ENCODE assay signal across 12 mouse cellular contexts in the genomic region with DNA sequence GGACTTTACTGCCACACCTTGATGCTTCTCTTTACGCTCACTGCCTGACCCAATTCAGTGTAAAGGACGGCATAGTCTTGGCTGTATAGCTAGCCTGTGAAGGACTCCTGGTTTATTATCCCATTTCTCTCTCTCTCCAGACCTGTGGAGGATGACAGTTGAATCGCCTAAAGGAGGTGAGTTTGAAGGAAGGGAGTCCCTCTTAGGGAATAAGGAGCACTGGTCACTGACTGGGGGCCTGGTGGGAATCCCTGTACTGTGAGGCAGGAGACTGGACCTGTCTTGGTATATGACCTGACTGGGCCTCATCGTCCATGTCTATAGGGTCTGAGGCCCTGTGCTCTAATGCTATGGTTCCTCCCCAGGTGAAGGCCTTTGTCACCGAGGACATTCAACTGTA. TPM values are rescaled to one million over a fixed set of nuclear protein-coding genes. Genes with fewer than 3 reads are reported as not detected.
DNase-seq lines count a peak whose midpoint lies in the region; ATAC-seq and TF ChIP-seq lines count a peak whose summit lies in the region.
"Had no signal": no experiment of that assay in that cellular context is flagged by ENCODE, and none has a peak within 500 bp of the region (broad histone marks: within the 10 kb centered on the region; RNA-seq: fewer than 3 reads in every experiment).

No protein-coding gene starts in this region.

- peak in 1 of 2 experiments; percentile 58 for DNase-seq in cerebellum, adult 2 months
- no peak for DNase-seq in cerebellum, adult 8-10 months
- DNase-seq in hindbrain, embryonic 14.5 days (ENCODE audit: low spot score), result no peak
- DNase-seq in hindbrain, embryonic 10.5 days (ENCODE audit: low spot score), result no peak
- no peak for DNase-seq in right cerebral cortex, adult 2 months (ENCODE audit: low spot score in 2 of 2)
- DNase-seq in adrenal gland, postnatal 4 days (ENCODE audit: low spot score in 2 of 2), result no peak
- DNase-seq: adrenal gland, adult 8-10 months; layer of hippocampus, postnatal 36 days had no signal

- TF ChIP-seq POLR2A in cerebellum, adult 2 months (IDR thresholded peaks at IDR 0.05; ENCODE audit: borderline replicate concordance, insufficient read depth, low read length), result no peak

- H3K4me1 ChIP-seq in cerebellum, adult 2 months (ENCODE audit: control insufficient read depth, insufficient read depth, low read length), result peaks cover 35% of the 10 kb centered on the region
- H3K4me1 ChIP-seq in hindbrain, embryonic 14.5 days (replicated peaks; ENCODE audit: control insufficient read depth, insufficient read depth, low read length), result peaks cover 24% of the 10 kb centered on the region
- peaks cover 37% of the 10 kb centered on the region for H3K4me1 ChIP-seq in hindbrain, embryonic 10.5 days (replicated peaks)
- peaks cover 55% of the 10 kb centered on the region for H3K4me1 ChIP-seq in E14TG2a.4 (replicated peaks; ENCODE audit: low read depth, low read length)
- H3K4me1 ChIP-seq in intestine, embryonic 15.5 days (replicated peaks), result peaks cover 23% of the 10 kb centered on the region

- H3K9me3 ChIP-seq in hindbrain, embryonic 14.5 days (ENCODE audit: control insufficient read depth, low read length), result no peaks in the 10 kb centered on the region
- no peaks in the 10 kb centered on the region for H3K9me3 ChIP-seq in hindbrain, embryonic 10.5 days
- no peaks in the 10 kb centered on the region for H3K9me3 ChIP-seq in E14TG2a.4 (ENCODE audit: low read length)
- H3K9me3 ChIP-seq in intestine, embryonic 15.5 days, result no peaks in the 10 kb centered on the region
- H3K9me3 ChIP-seq: liver, embryonic 15.5 days; midbrain, embryonic 12.5 days had no signal

- peak overlapping the region; percentile 82 for H3K4me2 ChIP-seq in hindbrain, embryonic 14.5 days (replicated peaks)
- H3K4me2 ChIP-seq in intestine, embryonic 15.5 days (replicated peaks), result peak overlapping the region; percentile 82

- no peaks in the 10 kb centered on the region for H3K27me3 ChIP-seq in cerebellum, adult 2 months (ENCODE audit: control insufficient read depth, insufficient read depth, low read length)
- peaks cover 27% of the 10 kb centered on the region for H3K27me3 ChIP-seq in hindbrain, embryonic 14.5 days (ENCODE audit: control insufficient read depth, insufficient read depth, low read length)
- H3K27me3 ChIP-seq in hindbrain, embryonic 10.5 days (ENCODE audit: insufficient read depth, poor library complexity, severe bottlenecking), result peaks cover 40% of the 10 kb centered on the region
- H3K27me3 ChIP-seq in E14TG2a.4 (ENCODE audit: insufficient read depth, low read length), result peaks cover 58% of the 10 kb centered on the region
- no peaks in the 10 kb centered on the region for H3K27me3 ChIP-seq in intestine, embryonic 15.5 days (replicated peaks)

- no peak for ATAC-seq in hindbrain, embryonic 14.5 days (ENCODE audit: low FRiP score)
- ATAC-seq in intestine, embryonic 15.5 days, result no peak

- no peaks in the 10 kb centered on the region for H3K36me3 ChIP-seq in hindbrain, embryonic 14.5 days (replicated peaks; ENCODE audit: control insufficient read depth, insufficient read depth)
- H3K36me3 ChIP-seq in hindbrain, embryonic 10.5 days, result peaks cover 17% of the 10 kb centered on the region
- peaks cover 27% of the 10 kb centered on the region for H3K36me3 ChIP-seq in E14TG2a.4 (ENCODE audit: insufficient read depth, low read length)
- H3K36me3 ChIP-seq in intestine, embryonic 15.5 days, result peaks cover 7% of the 10 kb centered on the region
- H3K36me3 ChIP-seq: liver, embryonic 15.5 days; midbrain, embryonic 12.5 days had no signal

- H3K9ac ChIP-seq in hindbrain, embryonic 14.5 days, result no peak overlapping the region
- peak overlapping the region; percentile 61; the same call in 1 of the 2 replicates for H3K9ac ChIP-seq in intestine, embryonic 15.5 days
- H3K9ac ChIP-seq: liver, embryonic 15.5 days had no signal

- no peak for TF ChIP-seq CTCF in cerebellum, adult 2 months (IDR thresholded peaks at IDR 0.05; ENCODE audit: borderline replicate concordance, insufficient read depth, low read depth, low read length)
- TF ChIP-seq CTCF in E14TG2a.4 (conservative IDR thresholded peaks at IDR 0.05; ENCODE audit: low read length), result no peak

- peak overlapping the region; percentile 93 for H3K27ac ChIP-seq in cerebellum, adult 2 months (ENCODE audit: insufficient read depth, low read length)
- H3K27ac ChIP-seq in hindbrain, embryonic 14.5 days, result no peak overlapping the region
- H3K27ac ChIP-seq in hindbrain, embryonic 10.5 days, result no peak overlapping the region
- H3K27ac ChIP-seq in intestine, embryonic 15.5 days, result no peak overlapping the region
- H3K27ac ChIP-seq: liver, embryonic 15.5 days; midbrain, embryonic 12.5 days had no signal

- H3K4me3 ChIP-seq in cerebellum, adult 2 months (replicated peaks; ENCODE audit: insufficient read depth, low read depth, low read length), result peak overlapping the region; percentile 86
- H3K4me3 ChIP-seq in hindbrain, embryonic 14.5 days (replicated peaks; ENCODE audit: low read length), result no peak overlapping the region
- no peak overlapping the region for H3K4me3 ChIP-seq in hindbrain, embryonic 10.5 days
- peak overlapping the region; percentile 79; the same call in 1 of the 2 replicates for H3K4me3 ChIP-seq in E14TG2a.4 (replicated peaks; ENCODE audit: low read length)
- peak overlapping the region; percentile 51; the same call in 1 of the 2 replicates for H3K4me3 ChIP-seq in intestine, embryonic 15.5 days (replicated peaks)
- H3K4me3 ChIP-seq: liver, embryonic 15.5 days had no signal

- 10% methylated on average over 5 of the region's 5 CpGs for WGBS in cerebellum, adult 2 months
- 84% methylated on average over 5 of the region's 5 CpGs for WGBS in hindbrain, embryonic 14.5 days
- 82% methylated on average over 5 of the region's 5 CpGs for WGBS in hindbrain, embryonic 10.5 days
- WGBS in intestine, embryonic 15.5 days, result 80% methylated on average over 5 of the region's 5 CpGs

RNA-seq across cellular contexts. Expression of a gene that starts 1.6 kb away (rescaled TPM):
- 889 and 965 TPM in 2 replicates for polyA plus RNA-seq in cerebellum, adult 2 months (2012; rRNA removed)
- 105 and 122 TPM in 2 replicates for polyA plus RNA-seq in hindbrain, embryonic 14.5 days (2014; fragmentation: Nextera tagmentation; extraction: Ambion mirVana)
- polyA plus RNA-seq in hindbrain, embryonic 10.5 days (2016; fragmentation: Nextera tagmentation; extraction: Ambion mirVana), result 60.3 and 73.5 TPM in 2 replicates
- polyA plus RNA-seq in intestine, embryonic 15.5 days (2015; fragmentation: Nextera tagmentation; extraction: Ambion mirVana), result 147 and 154 TPM in 2 replicates
- 10 to 100 TPM; 50.1 to 58.0 TPM for total RNA-seq in adrenal gland, postnatal 4 days (2021)

RNA-seq across cellular contexts. Expression of a gene that starts 11.5 kb away (rescaled TPM):
- 103 and 106 TPM in 2 replicates for polyA plus RNA-seq in cerebellum, adult 2 months (2012; rRNA removed)
- polyA plus RNA-seq in hindbrain, embryonic 14.5 days (2014; fragmentation: Nextera tagmentation; extraction: Ambion mirVana), result 5.7 and 6.9 TPM in 2 replicates
- 0.21 and 0.37 TPM in 2 replicates for polyA plus RNA-seq in hindbrain, embryonic 10.5 days (2016; fragmentation: Nextera tagmentation; extraction: Ambion mirVana)
- 4.2 and 4.6 TPM in 2 replicates for polyA plus RNA-seq in intestine, embryonic 15.5 days (2015; fragmentation: Nextera tagmentation; extraction: Ambion mirVana)
- 1 to 10 TPM; 1.8 to 2.2 TPM for total RNA-seq in adrenal gland, postnatal 4 days (2021)

RNA-seq across cellular contexts. Expression of a gene that starts 24.3 kb away (rescaled TPM):
- polyA plus RNA-seq in cerebellum, adult 2 months (2012; rRNA removed), result 6.1 and 6.9 TPM in 2 replicates
- polyA plus RNA-seq in hindbrain, embryonic 14.5 days (2014; fragmentation: Nextera tagmentation; extraction: Ambion mirVana), result 15.0 and 17.3 TPM in 2 replicates
- polyA plus RNA-seq in hindbrain, embryonic 10.5 days (2016; fragmentation: Nextera tagmentation; extraction: Ambion mirVana), result 43.2 and 46.1 TPM in 2 replicates
- 78.3 and 79.6 TPM in 2 replicates for polyA plus RNA-seq in intestine, embryonic 15.5 days (2015; fragmentation: Nextera tagmentation; extraction: Ambion mirVana)
- 10 to 100 TPM; 72.9 to 75.1 TPM for total RNA-seq in adrenal gland, postnatal 4 days (2021)

RNA-seq across cellular contexts. Expression of a gene that starts 28.0 kb away (rescaled TPM):
- polyA plus RNA-seq in cerebellum, adult 2 months (2012; rRNA removed), result 3.8 and 4.0 TPM in 2 replicates
- polyA plus RNA-seq in hindbrain, embryonic 14.5 days (2014; fragmentation: Nextera tagmentation; extraction: Ambion mirVana), result 0.67 and 0.81 TPM in 2 replicates
- 0.99 and 1.5 TPM in 2 replicates for polyA plus RNA-seq in hindbrain, embryonic 10.5 days (2016; fragmentation: Nextera tagmentation; extraction: Ambion mirVana)
- 0.38 and 0.45 TPM in 2 replicates for polyA plus RNA-seq in intestine, embryonic 15.5 days (2015; fragmentation: Nextera tagmentation; extraction: Ambion mirVana)
- total RNA-seq in adrenal gland, postnatal 4 days (2021), result under 1 TPM; 0.20 to 0.22 TPM

Comparison
In these comparisons a context has a peak if more than half of its experiments do, and no peak if none do; other contexts are left out.
1. H3K4me3 ChIP-seq: peak in cerebellum, adult 2 months (single experiment), E14TG2a.4 (single experiment) and intestine, embryonic 15.5 days (single experiment); none in hindbrain, embryonic 14.5 days (single experiment) and hindbrain, embryonic 10.5 days (single experiment).
2. RNA of a gene that starts 11.5 kb away (polyA plus RNA-seq): 103 to 106 TPM in cerebellum, adult 2 months; 5.7 to 6.9 TPM in hindbrain, embryonic 14.5 days, 4.2 to 4.6 TPM in intestine, embryonic 15.5 days and 0.21 to 0.37 TPM in hindbrain, embryonic 10.5 days; every median in the first group is over 10 times any median in the second.